Comparison of ENCODE assay signal across 9 mouse cellular contexts in the genomic region with DNA sequence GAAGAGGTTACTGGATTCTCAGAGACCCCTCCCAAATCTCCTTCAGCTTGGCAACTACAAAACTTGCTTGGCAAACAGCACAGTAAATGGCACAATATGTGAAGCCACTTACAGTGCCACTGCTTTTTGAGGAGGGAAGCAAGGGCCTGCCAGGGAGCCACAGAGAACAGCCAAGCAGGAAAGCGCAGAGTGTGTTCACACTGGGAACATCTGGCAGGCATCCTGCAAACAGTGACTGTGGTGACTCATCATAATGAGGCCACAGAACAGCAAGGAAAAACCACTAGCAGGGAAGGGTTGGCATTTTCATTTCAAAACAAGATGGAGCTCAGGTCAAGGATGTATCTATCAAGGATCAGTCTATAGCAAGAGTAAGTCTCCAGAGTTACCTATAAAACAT. TPM values are rescaled to one million over a fixed set of nuclear protein-coding genes. Genes with fewer than 3 reads are reported as not detected.
A peak's percentile ranks its signal among the peaks of the same experiment; 100 is the strongest.
DNase-seq lines count a peak whose midpoint lies in the region; ATAC-seq and TF ChIP-seq lines count a peak whose summit lies in the region.
"Had no signal": no experiment of that assay in that cellular context is flagged by ENCODE, and none has a peak within 500 bp of the region (broad histone marks: within the 10 kb centered on the region; RNA-seq: fewer than 3 reads in every experiment).

No protein-coding gene starts in this region.

- TF ChIP-seq CTCF in liver, adult 2 months (IDR thresholded peaks at IDR 0.05; ENCODE audit: low read depth, low read length): no peak

- no peaks in the 10 kb centered on the region for H3K9me3 ChIP-seq in hindbrain, embryonic 16.5 days (ENCODE audit: control insufficient read depth, low read length)
- no peaks in the 10 kb centered on the region for H3K9me3 ChIP-seq in hindbrain, embryonic 14.5 days (ENCODE audit: control insufficient read depth, low read length)
- H3K9me3 ChIP-seq: limb, embryonic 13.5 days had no signal

- no peak for TF ChIP-seq POLR2A in liver, adult 2 months (IDR thresholded peaks at IDR 0.05; ENCODE audit: extremely low read depth, insufficient read depth, low read length)

- H3K9ac ChIP-seq in hindbrain, embryonic 16.5 days (ENCODE audit: low read depth, low read length): no peak overlapping the region
- no peak overlapping the region for H3K9ac ChIP-seq in hindbrain, embryonic 14.5 days
- peak overlapping the region; percentile 35; the same call in 1 of the 2 replicates for H3K9ac ChIP-seq in liver, adult 2 months (ENCODE audit: low read depth, low read length)
- H3K9ac ChIP-seq: limb, embryonic 13.5 days had no signal

- H3K36me3 ChIP-seq in hindbrain, embryonic 16.5 days (ENCODE audit: control insufficient read depth, insufficient read depth, low read length): no peaks in the 10 kb centered on the region
- no peaks in the 10 kb centered on the region for H3K36me3 ChIP-seq in hindbrain, embryonic 14.5 days (replicated peaks; ENCODE audit: control insufficient read depth, insufficient read depth)
- no peaks in the 10 kb centered on the region for H3K36me3 ChIP-seq in liver, adult 2 months (ENCODE audit: control insufficient read depth, insufficient read depth, low read length)
- H3K36me3 ChIP-seq: limb, embryonic 13.5 days had no signal

- H3K27me3 ChIP-seq in hindbrain, embryonic 16.5 days (replicated peaks; ENCODE audit: control insufficient read depth, insufficient read depth, low read length): no peaks in the 10 kb centered on the region
- H3K27me3 ChIP-seq in hindbrain, embryonic 14.5 days (ENCODE audit: control insufficient read depth, insufficient read depth, low read length): no peaks in the 10 kb centered on the region
- H3K27me3 ChIP-seq in liver, adult 2 months (ENCODE audit: control insufficient read depth, insufficient read depth, low read length): no peaks in the 10 kb centered on the region
- H3K27me3 ChIP-seq: limb, embryonic 13.5 days had no signal

- peaks cover 55% of the 10 kb centered on the region for H3K79me2 ChIP-seq in liver, adult 2 months (ENCODE audit: control insufficient read depth, insufficient read depth, low read length)

- no peak overlapping the region for H3K4me2 ChIP-seq in hindbrain, embryonic 16.5 days (ENCODE audit: low read length)
- H3K4me2 ChIP-seq in hindbrain, embryonic 14.5 days (replicated peaks): no peak overlapping the region
- H3K4me2 ChIP-seq: limb, embryonic 13.5 days had no signal

- peak; percentile 76 for ATAC-seq in hindbrain, embryonic 16.5 days
- no peak; the same call in 1 of the 2 replicates for ATAC-seq in hindbrain, embryonic 14.5 days (ENCODE audit: low FRiP score)

- H3K27ac ChIP-seq in hindbrain, embryonic 16.5 days (ENCODE audit: low read depth, low read length): no peak overlapping the region
- H3K27ac ChIP-seq in hindbrain, embryonic 14.5 days: no peak overlapping the region
- H3K27ac ChIP-seq in liver, adult 2 months (replicated peaks; ENCODE audit: insufficient read depth, low read depth, low read length): peak overlapping the region; percentile 58
- H3K27ac ChIP-seq: limb, embryonic 13.5 days had no signal

- 57% methylated on average over 1 of the region's 1 CpGs for WGBS in hindbrain, embryonic 16.5 days
- 70% methylated on average over 1 of the region's 1 CpGs for WGBS in hindbrain, embryonic 14.5 days
- WGBS in liver, adult 2 months: 6% methylated on average over 1 of the region's 1 CpGs

- no peaks in the 10 kb centered on the region; the same call in none of the 2 replicates for H3K4me1 ChIP-seq in hindbrain, embryonic 16.5 days (ENCODE audit: control insufficient read depth, insufficient read depth, low read depth, low read length)
- H3K4me1 ChIP-seq in hindbrain, embryonic 14.5 days (replicated peaks; ENCODE audit: control insufficient read depth, insufficient read depth, low read length): no peaks in the 10 kb centered on the region
- H3K4me1 ChIP-seq in liver, adult 2 months (ENCODE audit: control insufficient read depth, insufficient read depth, low read length): peaks cover 15% of the 10 kb centered on the region

- H3K4me3 ChIP-seq in hindbrain, embryonic 16.5 days (ENCODE audit: low read length): no peak overlapping the region
- H3K4me3 ChIP-seq in hindbrain, embryonic 14.5 days (replicated peaks; ENCODE audit: low read length): no peak overlapping the region
- H3K4me3 ChIP-seq in liver, adult 2 months (ENCODE audit: insufficient read depth, low read depth, low read length): no peak overlapping the region
- H3K4me3 ChIP-seq: limb, embryonic 13.5 days had no signal

- DNase-seq in hindbrain, embryonic 14.5 days (ENCODE audit: low spot score): no peak
- peak; percentile 90 for DNase-seq in adrenal gland, adult 2 months
- DNase-seq in gastrocnemius, postnatal 10 days: peak; percentile 64
- peak; percentile 41 to 61 for DNase-seq in kidney, adult 8-10 months
- DNase-seq in liver, adult 2 months (ENCODE audit: extremely low read depth, low read depth, low spot score): peak; percentile 93
- DNase-seq in right cerebral cortex, postnatal 36 days (ENCODE audit: low spot score in 2 of 2): peak; percentile 39 to 56
- DNase-seq in thymus, postnatal 0 days (ENCODE audit: low spot score): no peak

RNA-seq across cellular contexts. Expression of a gene that starts 30.8 kb away (rescaled TPM):
- polyA plus RNA-seq in hindbrain, embryonic 16.5 days (2015; fragmentation: Nextera tagmentation; extraction: Ambion mirVana): 89.4 and 103 TPM in 2 replicates
- polyA plus RNA-seq in hindbrain, embryonic 14.5 days (2014; fragmentation: Nextera tagmentation; extraction: Ambion mirVana): 100 and 112 TPM in 2 replicates
- 100 to 1,000 TPM; 116 to 157 TPM for total RNA-seq in adrenal gland, adult 2 months (2021)
- 78.1 and 118 TPM in 2 replicates for polyA plus RNA-seq in adrenal gland, adult 2 months (2012; rRNA removed)
- total RNA-seq in gastrocnemius, postnatal 10 days (2021): 100 to 1,000 TPM; 110 to 129 TPM
- total RNA-seq in liver, adult 2 months (2014; rRNA removed): 67.0 and 67.1 TPM in 2 replicates
- 19.2 and 21.7 TPM in 2 replicates for polyA plus RNA-seq in liver, adult 2 months (2012; rRNA removed)
- polyA plus RNA-seq in thymus, postnatal 0 days (2015; fragmentation: Nextera tagmentation; extraction: Ambion mirVana): 146 and 151 TPM in 2 replicates

Comparison
In these comparisons a context has a peak if more than half of its experiments do, and no peak if none do; other contexts are left out.
1. DNase-seq: peak in adrenal gland, adult 2 months (single experiment), gastrocnemius, postnatal 10 days (single experiment), kidney, adult 8-10 months (2 of 2), liver, adult 2 months (single experiment) and right cerebral cortex, postnatal 36 days (2 of 2); none in hindbrain, embryonic 14.5 days (single experiment) and thymus, postnatal 0 days (single experiment).